Mouse (Mus musculus): ENCODE results near the gene Sh3gl1. TPM values are rescaled to one million over a fixed set of nuclear protein-coding genes. Genes with fewer than 3 reads are reported as not detected.
"Not testable (repeated sequence)": the region's sequence is repeated elsewhere in the genome, so short reads cannot be mapped to it uniquely, and the experiment has no call there.

Gene Sh3gl1
- polyA plus RNA-seq, 1 experiment from 2014 or later = 67.0 TPM

DNA sequence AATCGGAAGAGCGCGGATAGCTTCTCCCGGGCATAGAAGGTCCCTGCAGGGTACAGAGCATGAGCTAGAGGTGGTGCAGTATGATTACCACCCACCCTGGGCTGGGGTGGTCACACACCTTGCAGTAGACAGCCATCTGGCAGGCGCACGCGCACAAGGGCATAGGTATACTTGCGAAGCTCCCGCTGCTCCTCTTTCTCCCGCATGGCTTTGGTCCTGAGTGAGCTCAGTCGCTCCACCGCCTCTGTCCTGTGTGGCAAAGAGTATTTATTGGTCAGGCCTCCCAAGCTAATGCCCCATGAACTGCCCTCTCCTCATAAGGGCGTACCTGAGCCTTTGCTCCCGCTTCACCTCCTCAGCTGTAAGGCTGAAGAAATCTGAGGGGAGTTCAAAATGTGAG is 32.6 kb upstream of the Sh3gl1 start:
- H3K4me3 ChIP-seq = no peak overlapping the region
- 96% methylated on average over 14 of the region's 14 CpGs for WGBS
- no peak for ATAC-seq (replicated peaks; ENCODE audit: insufficient number of reproducible peaks, insufficient read depth, low FRiP score, low read depth)
- H3K36me3 ChIP-seq = peaks cover 89% of the 10 kb centered on the region
- peaks cover 6% of the 10 kb centered on the region for H3K4me1 ChIP-seq (replicated peaks)
- H3K9me3 ChIP-seq (replicated peaks) = no peaks in the 10 kb centered on the region
- H3K4me2 ChIP-seq = no peak overlapping the region
- H3K27ac ChIP-seq = no peak overlapping the region
- H3K27me3 ChIP-seq = no peaks in the 10 kb centered on the region
- no peak overlapping the region for H3K9ac ChIP-seq

DNA sequence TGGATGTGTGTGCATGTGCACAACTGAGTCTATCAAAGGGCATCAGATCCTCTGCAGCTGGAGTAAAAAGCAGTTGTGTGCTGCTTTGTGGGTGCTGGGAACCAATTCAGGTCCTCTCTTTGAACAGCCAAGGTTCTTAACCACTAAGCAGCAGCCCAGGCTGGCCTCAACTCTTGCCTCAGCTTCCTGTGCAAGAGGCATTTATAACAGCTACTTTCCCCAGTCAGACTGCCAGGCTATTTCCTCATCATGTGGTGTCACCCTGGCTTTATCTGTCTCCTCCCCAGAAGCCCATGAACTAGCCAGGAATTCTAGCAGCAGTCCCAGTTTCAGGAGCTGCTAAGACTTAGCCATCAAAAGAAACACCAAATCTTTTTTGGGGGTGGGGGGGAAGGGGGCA is 30.0 kb upstream of the Sh3gl1 start:
- no peak overlapping the region for H3K4me2 ChIP-seq
- H3K4me3 ChIP-seq = no peak overlapping the region
- H3K27ac ChIP-seq = no peak overlapping the region
- H3K27me3 ChIP-seq = no peaks in the 10 kb centered on the region
- no peak for ATAC-seq (replicated peaks; ENCODE audit: insufficient number of reproducible peaks, insufficient read depth, low FRiP score, low read depth)
- H3K9me3 ChIP-seq (replicated peaks) = no peaks in the 10 kb centered on the region
- H3K9ac ChIP-seq = no peak overlapping the region
- H3K4me1 ChIP-seq (replicated peaks) = no peaks in the 10 kb centered on the region
- peaks cover 97% of the 10 kb centered on the region for H3K36me3 ChIP-seq

DNA sequence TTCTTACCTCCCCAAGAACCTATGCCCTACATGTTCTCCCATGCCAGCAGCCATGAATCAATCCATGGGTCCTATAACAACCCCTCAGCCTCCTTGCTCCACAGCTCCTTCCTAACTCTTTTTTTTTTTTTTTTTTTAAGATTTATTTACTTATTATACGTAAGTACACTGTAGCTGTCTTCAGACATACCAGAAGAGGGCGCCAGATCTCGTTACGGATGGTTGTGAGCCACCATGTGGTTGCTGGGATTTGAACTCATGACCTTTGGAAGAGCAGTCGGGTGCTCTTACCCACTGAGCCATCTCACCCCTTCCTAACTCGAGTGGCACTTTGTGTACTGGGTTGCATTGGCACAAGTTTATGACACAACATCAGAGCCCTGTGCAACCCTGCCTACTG is 29.3 kb upstream of the Sh3gl1 start:
- H3K27ac ChIP-seq; ATAC-seq (replicated peaks; ENCODE audit: insufficient number of reproducible peaks, insufficient read depth, low FRiP score, low read depth); H3K4me1 ChIP-seq (replicated peaks); H3K9ac ChIP-seq; H3K9me3 ChIP-seq (replicated peaks); H3K27me3 ChIP-seq; H3K4me3 ChIP-seq; H3K4me2 ChIP-seq: not testable (repeated sequence)
- peaks cover 97% of the 10 kb centered on the region for H3K36me3 ChIP-seq
- WGBS = 77% methylated on average over 6 of the region's 6 CpGs

DNA sequence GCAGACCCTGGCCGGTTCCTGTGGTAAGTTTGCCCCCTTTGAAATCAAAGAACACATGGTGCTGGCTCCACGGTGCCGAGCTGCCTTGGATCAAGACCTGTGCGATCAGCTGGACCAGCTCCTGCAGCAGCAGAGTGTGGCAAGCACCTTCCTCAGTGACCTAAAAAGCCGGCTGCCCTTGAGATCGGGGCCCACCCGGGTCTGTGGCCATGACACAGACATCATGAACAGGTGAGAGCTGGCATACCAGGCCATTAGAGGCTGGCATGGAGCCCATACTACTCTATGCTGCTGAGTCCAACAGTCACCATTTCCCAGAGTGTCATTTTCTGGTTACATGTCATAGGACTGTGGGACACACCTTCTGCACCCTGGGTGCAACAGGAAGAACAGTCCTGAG is 25.6 kb upstream of the Sh3gl1 start:
- WGBS = 92% methylated on average over 7 of the region's 7 CpGs
- ATAC-seq (replicated peaks; ENCODE audit: insufficient number of reproducible peaks, insufficient read depth, low FRiP score, low read depth) = no peak
- Histone ChIP-seq H3K9ac (no peak overlapping the region), H3K27me3 (no peaks in the 10 kb centered on the region), H3K4me3 (no peak overlapping the region), H3K4me1 (replicated peaks) (no peaks in the 10 kb centered on the region), H3K9me3 (replicated peaks) (no peaks in the 10 kb centered on the region), H3K36me3 (peaks cover 89% of the 10 kb centered on the region), H3K27ac (no peak overlapping the region), H3K4me2 (no peak overlapping the region)

DNA sequence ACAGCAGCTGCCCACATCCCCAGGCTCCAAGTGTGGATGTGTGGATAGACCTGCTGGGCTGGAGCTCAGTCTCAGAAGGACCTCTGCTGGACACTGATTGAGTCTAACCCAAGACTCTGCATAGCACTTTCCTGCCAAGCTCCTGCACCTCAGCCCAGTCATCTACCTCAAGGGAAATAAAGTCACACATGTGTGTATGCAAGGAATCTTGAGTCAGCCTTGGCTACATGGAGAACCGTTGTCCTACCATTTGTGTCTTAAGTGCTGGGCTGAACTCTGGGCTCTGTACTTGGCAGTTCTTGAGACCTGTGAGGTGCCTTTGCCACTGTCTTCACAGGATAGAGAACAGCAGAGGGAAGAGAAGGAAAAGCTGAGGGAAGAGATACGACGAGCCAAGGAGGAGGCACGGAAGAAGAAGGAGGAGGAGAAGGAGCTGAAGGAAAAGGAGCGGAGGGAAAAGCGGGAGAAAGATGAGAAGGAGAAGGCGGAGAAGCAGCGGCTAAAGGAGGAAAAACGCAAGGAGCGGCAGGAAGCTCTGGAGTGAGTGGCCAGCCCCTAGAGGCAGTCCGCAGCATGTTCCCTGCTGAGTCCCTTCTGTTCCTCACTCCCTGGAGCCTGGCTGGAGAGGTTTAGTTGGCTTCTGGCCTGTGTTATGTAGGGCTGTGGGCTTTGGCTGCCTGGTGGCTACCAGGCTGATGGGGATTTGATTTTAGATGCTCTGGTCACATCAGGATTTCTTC is 21.1 kb upstream of the Sh3gl1 start:
- no peak for ATAC-seq (replicated peaks; ENCODE audit: insufficient number of reproducible peaks, insufficient read depth, low FRiP score, low read depth)
- Histone ChIP-seq H3K36me3 (peaks cover 46% of the 10 kb centered on the region), H3K4me3 (no peak overlapping the region)

DNA sequence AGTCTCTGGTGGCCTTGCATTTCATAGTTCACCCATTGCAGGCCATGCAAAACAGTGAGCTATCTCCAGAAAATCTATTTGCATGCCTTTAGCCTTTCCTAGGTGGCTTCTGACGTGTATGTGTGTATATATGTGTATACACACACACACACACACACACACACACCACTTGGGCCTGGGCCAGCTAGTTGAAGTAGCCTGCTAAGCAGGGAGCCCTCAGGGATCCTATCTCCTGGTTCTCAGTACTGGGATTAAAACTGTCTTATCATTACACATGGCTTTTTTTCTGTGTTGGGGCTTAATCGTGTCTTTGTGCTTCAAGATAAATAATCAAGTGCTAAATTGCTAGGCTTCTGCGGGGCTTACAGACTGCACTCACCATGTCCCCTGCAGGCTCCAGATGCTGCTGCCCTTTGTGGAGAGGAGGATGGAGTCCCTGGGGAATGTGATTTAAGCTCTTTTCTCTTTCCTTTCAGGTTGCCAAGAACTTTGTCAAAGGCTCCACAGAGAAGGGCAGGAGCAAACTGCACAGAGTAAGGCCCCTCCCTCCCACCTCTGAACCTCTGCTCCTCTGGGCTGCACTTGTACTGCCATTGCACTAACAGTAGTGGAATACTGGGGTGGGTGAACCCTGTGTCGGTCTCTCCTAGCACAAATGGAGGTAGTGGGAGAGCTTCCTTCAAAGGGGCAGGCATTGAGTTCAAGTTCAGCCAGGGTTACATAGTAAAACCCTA is 19.7 kb upstream of the Sh3gl1 start:
- Histone ChIP-seq H3K4me1 (replicated peaks) (0 out of 2 replicates have a peak, but pooled peaks cover 2% of the 10 kb centered on the region), H3K27me3 (no peaks in the 10 kb centered on the region), H3K36me3 (peaks cover 38% of the 10 kb centered on the region), H3K9ac (no peak overlapping the region), H3K4me2 (no peak overlapping the region), H3K9me3 (replicated peaks) (no peaks in the 10 kb centered on the region), H3K4me3 (no peak overlapping the region), H3K27ac (no peak overlapping the region)
- no peak for ATAC-seq (replicated peaks; ENCODE audit: insufficient number of reproducible peaks, insufficient read depth, low FRiP score, low read depth)
- 50% methylated on average over 4 of the region's 4 CpGs for WGBS

More for the DNA sequence above, 21.1 kb upstream of the Sh3gl1 start:
- H3K9me3 ChIP-seq (replicated peaks) = no peaks in the 10 kb centered on the region
- H3K4me1 ChIP-seq (replicated peaks) = 0 out of 2 replicates have a peak, but pooled peaks cover 2% of the 10 kb centered on the region
- H3K9ac ChIP-seq = no peak overlapping the region
- H3K4me2 ChIP-seq = no peak overlapping the region
- WGBS = 83% methylated on average over 11 of the region's 11 CpGs
- H3K27ac ChIP-seq = no peak overlapping the region
- H3K27me3 ChIP-seq = no peaks in the 10 kb centered on the region

DNA sequence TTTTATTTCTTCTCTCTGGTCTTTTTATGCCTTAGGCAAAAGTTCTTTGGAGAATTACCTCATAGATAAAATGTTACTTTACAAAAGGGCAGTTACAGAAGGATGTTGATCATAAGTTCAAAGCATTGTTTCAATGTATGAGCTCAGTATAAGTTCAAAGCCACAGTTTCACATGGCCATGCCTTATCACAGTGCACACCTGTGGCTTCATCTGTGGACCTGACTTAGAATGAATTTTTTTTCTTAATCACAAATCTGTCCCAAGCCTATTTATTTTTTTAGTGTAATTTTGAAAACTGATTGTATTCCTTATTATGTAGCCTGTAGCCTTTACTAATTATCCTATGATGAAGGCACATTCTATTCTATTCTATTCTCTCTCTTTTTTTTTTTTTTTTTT is 18.5 kb upstream of the Sh3gl1 start:
- H3K9ac ChIP-seq = no peak overlapping the region
- 0 out of 2 replicates have a peak, but pooled peaks cover 2% of the 10 kb centered on the region for H3K4me1 ChIP-seq (replicated peaks)
- no peak overlapping the region for H3K4me3 ChIP-seq
- ATAC-seq (replicated peaks; ENCODE audit: insufficient number of reproducible peaks, insufficient read depth, low FRiP score, low read depth) = no peak
- peaks cover 29% of the 10 kb centered on the region for H3K36me3 ChIP-seq
- no peaks in the 10 kb centered on the region for H3K9me3 ChIP-seq (replicated peaks)
- no peaks in the 10 kb centered on the region for H3K27me3 ChIP-seq
- no peak overlapping the region for H3K4me2 ChIP-seq
- no peak overlapping the region for H3K27ac ChIP-seq

DNA sequence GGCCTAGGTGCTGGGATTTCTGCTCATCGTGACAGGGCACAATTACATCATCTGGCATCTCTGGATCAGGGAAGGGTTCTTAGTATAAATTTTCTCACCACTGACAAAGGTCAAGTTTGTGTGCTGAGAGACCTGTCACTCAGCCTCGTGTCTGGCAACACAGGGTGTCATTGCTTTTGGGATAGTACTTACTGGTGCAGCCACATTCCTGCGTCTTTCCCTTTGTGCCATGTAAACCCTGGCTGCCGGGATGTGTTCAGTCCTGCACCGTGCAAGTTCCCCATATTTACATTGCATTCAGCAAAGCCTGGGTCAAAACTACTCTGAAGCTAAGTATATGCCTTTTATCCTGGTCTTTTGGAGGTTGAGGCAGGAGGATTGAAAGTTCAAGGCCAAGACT is 14.9 kb upstream of the Sh3gl1 start:
- H3K4me1 ChIP-seq (replicated peaks) = 0 out of 2 replicates have a peak, but pooled peaks cover 1% of the 10 kb centered on the region
- no peak overlapping the region for H3K4me2 ChIP-seq
- no peak overlapping the region for H3K9ac ChIP-seq
- H3K27me3 ChIP-seq = no peaks in the 10 kb centered on the region
- peaks cover 32% of the 10 kb centered on the region; the same call in 1 of the 2 replicates for H3K36me3 ChIP-seq
- H3K9me3 ChIP-seq (replicated peaks) = no peaks in the 10 kb centered on the region
- no peak overlapping the region for H3K27ac ChIP-seq
- no peak overlapping the region for H3K4me3 ChIP-seq
- ATAC-seq (replicated peaks; ENCODE audit: insufficient number of reproducible peaks, insufficient read depth, low FRiP score, low read depth) = no peak
- WGBS = 87% methylated on average over 5 of the region's 5 CpGs

DNA sequence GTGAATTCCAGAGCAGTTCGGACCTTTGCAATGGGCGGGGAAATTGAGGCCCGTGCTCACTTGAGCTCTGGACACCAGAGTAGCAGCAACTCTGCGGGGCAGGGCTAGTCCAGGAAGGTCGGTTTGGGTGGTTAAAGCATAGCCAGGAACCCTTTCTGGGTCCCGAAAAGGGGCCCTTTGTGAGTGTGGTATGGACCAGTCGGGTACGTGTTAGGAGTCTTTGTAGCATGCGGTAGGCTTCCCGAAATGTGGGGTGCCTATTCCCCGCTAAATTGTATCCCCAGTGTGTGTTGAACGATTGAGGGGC is 4.4 kb upstream of the Sh3gl1 start:
- Histone ChIP-seq H3K27ac (peak overlapping the region; percentile 73), H3K4me2 (peak overlapping the region; percentile 92), H3K4me3 (peak overlapping the region; percentile 91), H3K36me3 (peaks cover 15% of the 10 kb centered on the region; the same call in 1 of the 2 replicates), H3K9ac (peak overlapping the region; percentile 90), H3K4me1 (replicated peaks) (peaks cover 18% of the 10 kb centered on the region), H3K9me3 (replicated peaks) (no peaks in the 10 kb centered on the region), H3K27me3 (no peaks in the 10 kb centered on the region)
- no peak for ATAC-seq (replicated peaks; ENCODE audit: insufficient number of reproducible peaks, insufficient read depth, low FRiP score, low read depth)
- 1% methylated on average over 12 of the region's 12 CpGs for WGBS

DNA sequence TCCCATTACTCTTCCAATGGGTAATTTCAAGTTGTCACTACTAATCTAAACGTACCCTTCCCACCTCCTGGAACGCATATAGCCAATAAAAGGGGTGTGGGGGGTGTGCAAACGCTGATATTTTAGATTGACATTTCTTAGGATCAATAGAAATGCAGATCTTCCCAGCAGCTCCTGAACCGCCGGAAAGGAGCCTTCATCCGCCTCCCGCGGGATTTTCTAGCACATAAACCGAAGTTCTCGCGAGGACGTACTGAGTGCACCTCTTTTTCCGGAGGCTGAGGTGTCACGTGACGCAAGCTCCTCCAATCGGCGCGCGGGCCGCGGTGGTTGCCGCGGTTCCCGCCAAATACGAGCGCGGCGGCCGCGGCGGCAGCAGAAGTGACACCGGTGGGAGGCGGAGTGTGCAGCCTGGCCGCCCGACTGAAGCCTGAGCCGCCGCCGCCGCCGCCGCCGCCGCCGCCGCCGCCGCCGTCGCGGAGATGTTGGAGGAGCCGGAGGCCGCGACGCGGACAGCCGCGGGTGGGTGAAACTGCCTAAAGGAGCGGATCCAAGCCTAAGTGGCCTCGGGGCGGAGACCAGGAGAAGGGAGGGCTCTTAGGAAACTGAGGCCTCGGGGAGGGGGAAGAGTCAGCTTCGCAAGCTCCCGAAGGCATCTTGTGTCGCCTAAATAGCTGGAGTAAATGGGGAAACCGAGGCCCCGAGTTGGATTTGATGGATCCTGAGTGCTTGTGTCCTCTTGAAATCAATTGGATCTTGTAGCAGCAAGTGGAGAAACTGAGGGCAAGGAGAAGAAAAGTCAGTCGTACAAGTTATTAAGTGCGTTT is 3.8 kb upstream of the Sh3gl1 start, which contains the start of gene Chaf1a:
Gene Chaf1a (plus strand): TSS at position 410 of the 827 bp plus-strand sequence.
- WGBS = under 1% methylated on average over 68 of the region's 68 CpGs
- H3K27me3 ChIP-seq = no peaks in the 10 kb centered on the region
- peaks cover 24% of the 10 kb centered on the region for H3K4me1 ChIP-seq (replicated peaks)
- H3K4me3 ChIP-seq = peak within 1 kb of the TSS; percentile 91
- ATAC-seq (replicated peaks; ENCODE audit: insufficient number of reproducible peaks, insufficient read depth, low FRiP score, low read depth) = peak; percentile 77
- H3K9me3 ChIP-seq (replicated peaks) = no peaks in the 10 kb centered on the region
- peak within 1 kb of the TSS; percentile 92 for H3K4me2 ChIP-seq
- peak within 1 kb of the TSS; percentile 90 for H3K9ac ChIP-seq
- peak within 1 kb of the TSS; percentile 73 for H3K27ac ChIP-seq
- H3K36me3 ChIP-seq = 0 out of 2 replicates have a peak, but pooled peaks cover 12% of the 10 kb centered on the region

DNA sequence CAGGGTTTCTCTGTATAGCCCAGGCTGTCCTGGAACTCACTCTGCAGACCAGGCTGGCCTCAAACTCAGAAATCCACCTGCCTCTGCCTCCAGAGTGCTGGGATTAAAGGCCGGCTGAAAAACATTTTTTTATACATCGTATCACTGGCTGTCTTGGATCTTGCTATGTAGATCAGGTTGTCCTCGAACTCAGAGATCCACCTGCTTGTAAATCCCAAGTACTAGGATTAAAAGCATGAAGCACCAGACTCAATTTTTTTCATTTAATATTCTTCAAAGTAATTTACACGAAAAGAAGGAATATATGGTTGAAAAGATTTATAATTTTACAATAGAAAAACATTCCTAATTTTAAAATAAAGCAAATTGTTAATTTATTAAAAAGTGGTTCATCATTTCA is 2.9 kb upstream of the Sh3gl1 start:
- WGBS = 69% methylated on average over 4 of the region's 4 CpGs
- Histone ChIP-seq H3K4me2 (peak overlapping the region; percentile 92; the same call in 1 of the 2 replicates), H3K27me3 (no peaks in the 10 kb centered on the region), H3K9ac (no peak overlapping the region), H3K9me3 (replicated peaks) (no peaks in the 10 kb centered on the region), H3K36me3 (peaks cover 8% of the 10 kb centered on the region; the same call in 1 of the 2 replicates), H3K4me1 (replicated peaks) (peaks cover 33% of the 10 kb centered on the region), H3K27ac (peak overlapping the region; percentile 69; the same call in 1 of the 2 replicates), H3K4me3 (peak overlapping the region; percentile 91; the same call in 1 of the 2 replicates)
- no peak for ATAC-seq (replicated peaks; ENCODE audit: insufficient number of reproducible peaks, insufficient read depth, low FRiP score, low read depth)
